Mouse (Mus musculus) kidney, adult 2 months (tissue): ENCODE measurements around the gene Ube2q1. TPM values are rescaled to one million over a fixed set of nuclear protein-coding genes. Genes with fewer than 3 reads are reported as not detected.

Experiments used
- DNase-seq: peaks from one replicate; pipeline ENCODE4 v3.0.0; 2021
- H3K27ac ChIP-seq: fragments of 200-500 bp; 2 replicates; pipeline ENCODE4 v1.5.1; 2012; ENCODE audit warnings: low read depth, low read length, control low read depth, inconsistent platforms; ENCODE audit not compliant: insufficient read depth
- H3K27me3 ChIP-seq: fragments of 200-500 bp; replicated peaks from 2 replicates; pipeline ENCODE4 v1.6.1; 2012; ENCODE audit warnings: mild to moderate bottlenecking, moderate library complexity, low read length, inconsistent platforms; ENCODE audit not compliant: control insufficient read depth, insufficient read depth
- H3K36me3 ChIP-seq: fragments of 200-500 bp; 2 replicates; pipeline ENCODE4 v1.6.1; 2012; ENCODE audit warnings: mild to moderate bottlenecking, moderate library complexity, low read length, inconsistent platforms; ENCODE audit not compliant: control insufficient read depth, insufficient read depth
- H3K4me1 ChIP-seq: fragments of 200-500 bp; 2 replicates; pipeline ENCODE4 v1.6.1; 2011; ENCODE audit warnings: low read length; ENCODE audit not compliant: control insufficient read depth, insufficient read depth
- H3K4me3 ChIP-seq: fragments of 200-500 bp; 2 replicates; pipeline ENCODE4 v1.5.1; 2011; ENCODE audit warnings: mild to moderate bottlenecking, low read depth, low read length, control low read depth; ENCODE audit not compliant: insufficient read depth
- CTCF ChIP-seq: fragments of 200-500 bp; conservative IDR thresholded peaks from 2 replicates; pipeline ENCODE4 v1.5.1; 2011; ENCODE audit warnings: low read depth, mild to moderate bottlenecking, control low read depth, low read length, moderate library complexity, mixed read lengths; ENCODE audit not compliant: insufficient read depth, insufficient read length
- POLR2A ChIP-seq: fragments of 200-500 bp; IDR thresholded peaks from one replicate; pipeline ENCODE4 v1.6.1; 2011; ENCODE audit warnings: low read depth, low read length, control low read depth
- WGBS: fragments of 180-500 bp; shearing (Covaris S2); methylation state at CpG from one replicate; pipeline ENCODE4 v1.1.7; 2018; 5-methylcytosine and 5-hydroxymethylcytosine counted together
- polyA plus RNA-seq: library from polyadenylated mRNA; depleted of rRNA; stranded (reverse); fragments of >200 nt; gene quantifications from 2 replicates; pipeline ENCODE4 v1.2.3, GENCODE M21; 2012; rRNA removed

Ube2q1 gene
- polyA plus RNA-seq, 1 experiment = 27.2 TPM

DNA sequence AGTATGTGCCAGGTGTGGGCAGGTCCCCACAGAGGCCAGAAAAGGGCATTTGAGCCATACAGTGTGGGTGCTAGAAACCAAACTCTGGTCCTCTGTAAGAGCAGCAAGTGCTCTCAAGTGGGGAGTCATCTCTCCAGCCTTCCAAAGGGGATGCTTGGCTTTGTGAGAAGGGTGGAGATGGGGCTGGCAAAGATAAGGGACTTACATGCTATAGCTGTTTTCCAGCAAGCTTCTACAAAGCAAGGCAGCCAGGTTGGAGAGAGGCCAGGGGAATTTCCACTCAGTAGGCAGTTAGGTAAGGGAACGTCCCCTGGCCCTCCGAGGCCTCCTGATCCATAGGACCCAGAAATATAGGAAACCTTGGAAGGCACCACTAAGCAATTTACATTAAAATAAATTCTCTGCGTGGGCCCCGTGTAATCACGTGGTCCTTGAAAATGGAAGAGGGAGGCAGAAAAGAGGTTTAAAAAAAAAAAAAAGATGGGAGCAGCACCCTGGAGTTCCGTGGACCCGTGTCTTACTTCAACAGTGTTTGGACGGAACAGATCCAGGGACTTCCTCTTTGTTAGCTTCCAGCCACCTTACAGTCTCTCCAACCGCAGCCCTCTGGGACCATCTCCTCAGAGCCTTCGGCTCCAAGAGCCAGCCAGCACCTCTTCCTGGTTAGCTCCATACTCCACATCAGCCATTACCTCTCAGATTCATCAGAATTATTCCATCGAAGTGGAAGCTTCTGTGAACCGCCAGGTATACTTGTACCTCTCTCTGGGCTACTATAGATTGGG is 47.1 kb downstream of the Ube2q1 start:
- Histone ChIP-seq H3K36me3 (no peaks in the 10 kb centered on the region), H3K27ac (no peak overlapping the region), H3K4me1 (no peaks in the 10 kb centered on the region), H3K4me3 (no peak overlapping the region), H3K27me3 (no peaks in the 10 kb centered on the region)
- DNase-seq = no peak
- no peak for TF ChIP-seq CTCF
- no peak for TF ChIP-seq POLR2A
- 87% methylated on average over 12 of the region's 12 CpGs for WGBS

DNA sequence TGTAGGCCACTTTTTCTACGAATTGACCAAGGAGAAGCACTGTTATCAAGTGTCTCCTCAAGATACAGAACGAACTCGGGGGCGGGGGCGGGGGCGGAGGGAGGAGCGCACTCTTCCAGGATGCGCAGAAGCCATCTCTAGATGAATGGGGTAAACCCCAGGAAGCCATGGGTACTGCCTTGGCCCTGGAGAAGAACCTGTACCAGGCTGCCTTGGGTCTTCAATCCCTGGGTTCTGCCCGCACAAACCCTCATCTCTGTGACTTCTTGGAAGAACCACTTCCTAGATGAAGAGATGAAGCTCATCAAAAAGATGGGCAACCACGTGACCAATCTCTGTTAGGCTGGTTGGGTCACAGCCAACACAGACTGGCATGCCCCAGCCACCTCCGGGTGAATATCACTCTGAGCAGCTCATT is 47.7 kb downstream of the Ube2q1 start:
- Histone ChIP-seq H3K36me3 (no peaks in the 10 kb centered on the region), H3K27me3 (no peaks in the 10 kb centered on the region), H3K4me1 (no peaks in the 10 kb centered on the region), H3K27ac (no peak overlapping the region), H3K4me3 (no peak overlapping the region)
- 89% methylated on average over 11 of the region's 11 CpGs for WGBS
- TF ChIP-seq POLR2A = no peak
- TF ChIP-seq CTCF = no peak
- no peak for DNase-seq

DNA sequence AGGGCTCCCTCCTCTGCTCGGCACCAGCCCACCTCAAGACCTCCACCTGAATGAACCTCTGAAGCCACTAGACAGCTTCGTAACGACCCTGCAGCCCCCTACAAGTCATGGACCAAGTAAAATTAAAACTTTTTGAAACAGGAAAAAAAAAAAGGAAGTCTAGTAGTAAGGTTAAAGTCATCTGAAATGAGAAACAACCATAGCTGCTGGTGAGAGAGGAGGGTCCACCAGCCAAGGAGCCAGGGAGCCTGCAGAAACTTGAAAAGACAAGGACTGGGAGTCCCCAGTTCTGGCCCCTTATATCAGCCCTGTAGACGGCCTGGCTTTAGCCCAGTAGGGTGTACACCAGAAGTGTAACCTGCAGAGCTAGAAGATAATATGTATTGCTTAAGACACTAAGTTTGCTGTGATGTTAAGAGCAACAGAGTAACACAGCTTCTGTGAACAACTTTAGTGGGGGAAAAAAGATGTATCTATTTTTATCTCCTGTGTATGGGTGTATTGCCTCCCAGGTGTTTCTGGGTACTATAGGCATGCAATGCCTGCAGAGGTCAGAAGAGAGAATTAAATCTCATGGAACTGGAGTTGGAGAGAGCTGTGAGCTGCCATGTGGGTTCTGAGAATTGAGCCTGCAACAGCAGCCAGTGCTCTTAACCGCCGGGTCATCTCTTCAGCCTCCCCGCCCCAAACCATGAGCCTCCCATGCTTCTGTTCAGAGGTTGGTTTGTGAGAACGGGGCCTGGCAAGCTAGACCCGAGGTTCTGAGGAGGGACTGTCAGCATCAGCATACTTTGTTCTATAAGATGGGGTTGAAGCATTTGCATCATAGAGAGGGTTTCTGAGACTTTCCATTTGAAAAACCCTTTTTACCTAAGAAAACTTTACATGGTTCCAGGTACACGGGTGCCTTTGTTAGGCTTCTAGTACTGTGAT is 48.4 kb downstream of the Ube2q1 start:
- Histone ChIP-seq H3K4me1 (no peaks in the 10 kb centered on the region), H3K27ac (no peak overlapping the region), H3K4me3 (no peak overlapping the region), H3K27me3 (no peaks in the 10 kb centered on the region), H3K36me3 (no peaks in the 10 kb centered on the region)
- TF ChIP-seq POLR2A (no peak), CTCF (no peak)
- no peak for DNase-seq
- WGBS = 70% methylated on average over 10 of the region's 10 CpGs

DNA sequence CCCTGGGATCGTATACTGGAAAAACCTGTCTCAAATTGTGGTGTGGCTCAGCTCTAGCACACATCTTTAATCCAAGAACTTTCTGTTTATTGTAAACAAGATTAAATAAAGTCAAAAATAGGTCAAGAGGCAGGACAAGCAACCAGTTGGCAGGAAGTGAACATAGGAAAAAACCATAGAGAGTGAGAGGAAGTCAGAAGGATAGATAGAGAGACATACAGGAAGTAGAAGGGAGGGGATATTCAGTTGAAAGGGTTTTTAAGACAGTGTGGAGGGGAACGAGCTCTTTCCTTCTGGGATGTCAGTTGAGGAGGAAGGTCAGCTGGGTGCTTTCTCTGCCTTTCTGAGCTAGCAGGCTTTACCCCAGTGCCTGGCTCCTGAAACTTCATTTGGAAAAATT is 50.2 kb downstream of the Ube2q1 start:
- WGBS = 42% methylated on average over 2 of the region's 2 CpGs
- H3K27me3 ChIP-seq = no peaks in the 10 kb centered on the region
- TF ChIP-seq CTCF = no peak
- no peak for TF ChIP-seq POLR2A
- no peak overlapping the region for H3K27ac ChIP-seq
- H3K4me1 ChIP-seq = no peaks in the 10 kb centered on the region
- H3K4me3 ChIP-seq = no peak overlapping the region
- no peak for DNase-seq
- H3K36me3 ChIP-seq = no peaks in the 10 kb centered on the region

DNA sequence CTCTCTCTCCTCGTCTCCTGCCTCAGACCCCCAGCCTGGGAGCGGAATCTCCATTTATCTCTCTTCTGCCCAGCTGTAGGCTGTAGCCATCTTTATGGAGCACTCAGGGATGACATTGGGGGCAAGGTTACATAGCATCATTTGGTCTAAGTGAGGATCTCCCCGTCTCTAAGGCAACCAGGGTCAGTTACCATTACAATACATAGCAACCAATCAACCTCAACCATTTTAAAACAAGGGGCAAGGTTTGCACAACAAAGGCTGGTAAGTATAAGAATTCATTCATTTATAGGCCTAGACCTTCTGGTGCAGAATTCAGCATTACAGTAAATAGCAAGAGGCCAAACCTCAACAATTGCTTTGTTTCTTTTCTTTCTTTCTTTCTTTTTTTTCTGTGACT is 52.9 kb downstream of the Ube2q1 start:
- H3K27me3 ChIP-seq = no peaks in the 10 kb centered on the region; the same call in 1 of the 2 replicates
- no peak for DNase-seq
- WGBS = 63% methylated on average over 3 of the region's 3 CpGs
- H3K36me3 ChIP-seq = no peaks in the 10 kb centered on the region
- H3K27ac ChIP-seq = no peak overlapping the region
- H3K4me1 ChIP-seq = no peaks in the 10 kb centered on the region
- TF ChIP-seq POLR2A (no peak), CTCF (no peak)
- H3K4me3 ChIP-seq = no peak overlapping the region

DNA sequence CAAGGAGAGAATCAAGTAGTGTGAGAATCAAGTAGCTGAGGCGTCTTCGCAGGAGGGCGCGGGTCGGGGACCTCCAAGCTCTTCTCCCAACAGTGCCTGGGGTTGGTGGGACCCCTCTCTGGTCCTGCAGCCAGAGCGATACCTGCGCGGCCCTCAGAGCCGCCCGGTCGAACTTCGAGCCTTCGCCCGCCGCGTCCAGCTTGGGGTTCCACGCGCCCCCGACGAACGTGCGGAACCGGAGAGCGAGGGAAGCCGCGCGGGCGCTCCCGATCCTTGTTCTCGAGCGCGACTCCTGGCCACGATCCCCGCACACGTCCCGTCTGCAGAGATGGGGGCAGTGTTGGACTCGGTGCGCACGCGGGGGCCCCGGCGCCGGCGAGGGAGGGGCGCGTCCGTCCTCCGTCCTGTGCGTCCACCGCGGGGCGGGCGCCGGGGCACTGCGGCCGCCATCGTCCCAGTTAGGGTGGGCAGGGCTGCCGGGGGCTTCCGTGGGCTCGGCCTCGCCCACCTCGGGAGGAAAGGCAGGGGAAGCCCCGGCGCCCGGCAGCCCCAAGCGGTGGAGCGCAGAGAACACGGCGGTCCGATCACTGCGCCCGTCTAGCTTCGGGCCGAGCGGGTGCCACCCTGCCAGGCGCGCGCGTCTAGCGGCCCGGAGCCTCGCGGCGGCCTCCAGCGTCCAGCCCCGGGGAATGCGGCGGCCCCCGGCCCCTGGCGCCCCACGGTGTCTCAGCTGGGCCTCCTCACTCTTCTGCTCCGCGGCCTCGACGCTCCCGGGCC is 57.6 kb downstream of the Ube2q1 start, which contains the start of gene She:
She (plus strand) TSS at position 556 of the 777 bp plus-strand sequence.
- WGBS = 3% methylated on average over 84 of the region's 96 CpGs
- H3K27me3 ChIP-seq = no peaks in the 10 kb centered on the region; the same call in 1 of the 2 replicates
- no peaks in the 10 kb centered on the region for H3K36me3 ChIP-seq
- no peak for TF ChIP-seq CTCF
- no peak for TF ChIP-seq POLR2A
- H3K4me1 ChIP-seq = no peaks in the 10 kb centered on the region
- H3K4me3 ChIP-seq = peak within 1 kb of the TSS; percentile 74
- DNase-seq = peak; percentile 65
- H3K27ac ChIP-seq = peak within 1 kb of the TSS; percentile 69; the same call in 1 of the 2 replicates

Other genes with a start within 250 kb of the Ube2q1 start
- gene Adar, start 58.6 kb upstream of the Ube2q1 start, polyA plus RNA-seq = 20.5 and 22.0 TPM in 2 replicates
- 1.6 and 1.8 TPM in 2 replicates for gene Chrnb2, start 9.0 kb upstream of the Ube2q1 start, polyA plus RNA-seq
- gene She, start 57.8 kb downstream of the Ube2q1 start, polyA plus RNA-seq = 3.3 and 4.1 TPM in 2 replicates
- 3.2 and 4.1 TPM in 2 replicates for gene Il6ra, start 139.6 kb downstream of the Ube2q1 start, polyA plus RNA-seq
- gene Atp8b2, start 189.9 kb downstream of the Ube2q1 start, polyA plus RNA-seq = 21.9 and 23.5 TPM in 2 replicates
- 130 and 138 TPM in 2 replicates for gene Hax1, start 225.2 kb downstream of the Ube2q1 start, polyA plus RNA-seq